Mouse (Mus musculus): ENCODE measurements around the gene Dnah6. TPM values are rescaled to one million over a fixed set of nuclear protein-coding genes. Genes with fewer than 3 reads are reported as not detected.

The Dnah6 gene
- total and polyA plus RNA-seq, 2 experiments from 2014 or later, result 0.22 to 2.2 TPM

DNA sequence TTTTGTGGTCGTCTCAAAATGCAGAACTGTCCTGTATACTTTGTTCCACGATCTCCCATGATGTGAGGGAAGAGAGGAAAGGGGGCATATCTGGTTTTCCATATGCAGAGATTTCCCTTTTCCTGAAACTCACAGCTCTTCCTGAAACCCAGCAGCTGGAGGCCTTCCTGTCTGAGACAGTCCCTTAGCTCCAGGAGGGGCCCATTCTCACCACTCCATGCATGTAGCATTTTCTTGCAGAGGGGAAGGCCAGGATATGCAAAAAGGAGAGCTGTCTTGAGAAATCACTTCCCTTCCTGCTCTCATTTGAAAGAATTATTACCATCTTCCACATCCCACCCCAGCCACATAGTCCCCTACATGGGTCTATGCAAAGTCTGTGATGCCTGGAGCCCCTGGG lies 183.2 kb downstream of the Dnah6 start:
- no peak for TF ChIP-seq CTCF (IDR thresholded peaks at IDR 0.05)

DNA sequence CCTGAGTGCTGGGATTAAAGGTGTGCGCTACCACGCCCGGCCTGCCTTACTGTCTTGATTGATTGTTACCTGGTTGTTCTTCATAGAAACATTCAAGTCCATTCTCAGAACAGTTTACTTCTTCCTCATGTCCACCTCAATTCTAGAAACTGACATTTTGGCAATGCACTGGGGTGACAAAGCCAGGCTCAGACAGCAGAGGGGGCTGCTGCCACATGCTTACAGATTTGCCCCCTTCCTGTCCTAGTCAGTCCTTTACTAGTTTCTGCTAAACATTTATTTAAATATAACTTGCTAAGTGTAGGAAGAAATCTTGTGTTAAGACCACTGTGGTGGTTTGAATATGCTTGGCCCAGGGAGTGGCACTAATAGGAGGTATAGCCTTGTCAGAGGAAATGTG lies 192.6 kb downstream of the Dnah6 start:
- Histone ChIP-seq H3K36me3 (ENCODE audit: insufficient read depth, low read length) (no peaks in the 10 kb centered on the region), H3K27me3 (ENCODE audit: insufficient read depth, low read length) (no peaks in the 10 kb centered on the region), H3K4me3 (ENCODE audit: low read depth, low read length) (no peak overlapping the region), H3K27ac (ENCODE audit: low read depth, low read length) (no peak overlapping the region), H3K9ac (replicated peaks; ENCODE audit: low read length, poor library complexity, severe bottlenecking) (no peak overlapping the region), H3K4me1 (ENCODE audit: insufficient read depth, low read length) (no peaks in the 10 kb centered on the region), H3K4me2 (ENCODE audit: low read depth, low read length, poor library complexity, severe bottlenecking) (no peak overlapping the region), H3K9me3 (ENCODE audit: low read length) (no peaks in the 10 kb centered on the region)
- ATAC-seq (ENCODE audit: low FRiP score) (no peak), DNase-seq (ENCODE audit: low spot score) (no peak)
- WGBS, result 95% methylated on average over 3 of the region's 3 CpGs
- no peak for TF ChIP-seq CTCF (IDR thresholded peaks at IDR 0.05)

More for the DNA sequence above, 183.2 kb downstream of the Dnah6 start:
- WGBS, result 84% methylated on average over 2 of the region's 2 CpGs
- no peak for DNase-seq (ENCODE audit: low spot score)
- no peak for ATAC-seq (ENCODE audit: low FRiP score)
- Histone ChIP-seq H3K4me1 (ENCODE audit: insufficient read depth, low read length) (no peaks in the 10 kb centered on the region), H3K9me3 (ENCODE audit: low read length) (no peaks in the 10 kb centered on the region), H3K4me2 (ENCODE audit: low read depth, low read length, poor library complexity, severe bottlenecking) (no peak overlapping the region), H3K27me3 (ENCODE audit: insufficient read depth, low read length) (no peaks in the 10 kb centered on the region), H3K36me3 (ENCODE audit: insufficient read depth, low read length) (no peaks in the 10 kb centered on the region), H3K27ac (ENCODE audit: low read depth, low read length) (no peak overlapping the region), H3K9ac (replicated peaks; ENCODE audit: low read length, poor library complexity, severe bottlenecking) (no peak overlapping the region), H3K4me3 (ENCODE audit: low read depth, low read length) (no peak overlapping the region)

DNA sequence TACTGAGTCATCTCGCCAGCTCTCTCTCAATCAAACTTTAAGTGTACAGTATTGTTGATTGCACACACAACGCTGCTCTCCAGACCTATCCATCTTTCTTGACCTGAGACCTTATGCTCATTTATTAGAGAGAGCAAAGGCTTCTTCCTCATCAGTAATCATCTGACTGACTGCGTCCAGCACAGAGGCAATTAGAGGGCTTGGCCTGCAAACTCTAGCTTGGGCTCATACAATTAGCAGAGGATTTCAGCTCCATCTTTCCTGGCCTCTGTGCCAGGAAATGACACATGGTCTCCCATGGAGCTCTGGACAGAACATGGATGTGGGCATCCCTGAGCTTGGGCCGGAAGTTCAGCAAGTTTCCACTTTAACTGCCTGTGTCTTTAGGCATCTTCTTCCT lies 193.6 kb downstream of the Dnah6 start:
- 89% methylated on average over 4 of the region's 4 CpGs for WGBS
- H3K4me2 ChIP-seq (ENCODE audit: low read depth, low read length, poor library complexity, severe bottlenecking), result no peak overlapping the region
- H3K27me3 ChIP-seq (ENCODE audit: insufficient read depth, low read length), result no peaks in the 10 kb centered on the region
- H3K9me3 ChIP-seq (ENCODE audit: low read length), result no peaks in the 10 kb centered on the region
- DNase-seq (ENCODE audit: low spot score), result no peak
- no peaks in the 10 kb centered on the region for H3K36me3 ChIP-seq (ENCODE audit: insufficient read depth, low read length)
- no peak for ATAC-seq (ENCODE audit: low FRiP score)
- no peak overlapping the region for H3K9ac ChIP-seq (replicated peaks; ENCODE audit: low read length, poor library complexity, severe bottlenecking)
- no peaks in the 10 kb centered on the region for H3K4me1 ChIP-seq (ENCODE audit: insufficient read depth, low read length)
- no peak overlapping the region for H3K4me3 ChIP-seq (ENCODE audit: low read depth, low read length)
- no peak for TF ChIP-seq CTCF (IDR thresholded peaks at IDR 0.05)
- no peak overlapping the region for H3K27ac ChIP-seq (ENCODE audit: low read depth, low read length)

- ATAC-seq (ENCODE audit: low FRiP score), result no peak
- TF ChIP-seq CTCF (IDR thresholded peaks at IDR 0.05), result no peak
- Histone ChIP-seq H3K9me3 (ENCODE audit: low read length) (no peaks in the 10 kb centered on the region), H3K36me3 (ENCODE audit: insufficient read depth, low read length) (no peaks in the 10 kb centered on the region), H3K4me2 (ENCODE audit: low read depth, low read length, poor library complexity, severe bottlenecking) (no peak overlapping the region), H3K27ac (ENCODE audit: low read depth, low read length) (no peak overlapping the region), H3K4me1 (ENCODE audit: insufficient read depth, low read length) (no peaks in the 10 kb centered on the region), H3K4me3 (ENCODE audit: low read depth, low read length) (no peak overlapping the region), H3K9ac (replicated peaks; ENCODE audit: low read length, poor library complexity, severe bottlenecking) (no peak overlapping the region), H3K27me3 (ENCODE audit: insufficient read depth, low read length) (no peaks in the 10 kb centered on the region)
- 84% methylated on average over 6 of the region's 6 CpGs for WGBS
- DNase-seq (ENCODE audit: low spot score), result no peak
Observed at GRCm38 (mm10) chr6:73026898-73027297, 194.6 kb downstream of the Dnah6 start.

GRCm38 (mm10) chr6:73020061-73020460 lies 201.4 kb downstream of the Dnah6 start:
- TF ChIP-seq CTCF (IDR thresholded peaks at IDR 0.05), result peak; percentile 69
- Histone ChIP-seq H3K27ac (ENCODE audit: low read depth, low read length) (no peak overlapping the region), H3K4me1 (ENCODE audit: insufficient read depth, low read length) (no peaks in the 10 kb centered on the region), H3K9ac (replicated peaks; ENCODE audit: low read length, poor library complexity, severe bottlenecking) (no peak overlapping the region), H3K27me3 (ENCODE audit: insufficient read depth, low read length) (no peaks in the 10 kb centered on the region), H3K36me3 (ENCODE audit: insufficient read depth, low read length) (no peaks in the 10 kb centered on the region), H3K4me2 (ENCODE audit: low read depth, low read length, poor library complexity, severe bottlenecking) (no peak overlapping the region), H3K4me3 (ENCODE audit: low read depth, low read length) (no peak overlapping the region), H3K9me3 (ENCODE audit: low read length) (no peaks in the 10 kb centered on the region)
- ATAC-seq (ENCODE audit: low FRiP score) (no peak), DNase-seq (ENCODE audit: low spot score) (peak; percentile 44)
- 2% methylated on average over 3 of the region's 3 CpGs for WGBS

DNA sequence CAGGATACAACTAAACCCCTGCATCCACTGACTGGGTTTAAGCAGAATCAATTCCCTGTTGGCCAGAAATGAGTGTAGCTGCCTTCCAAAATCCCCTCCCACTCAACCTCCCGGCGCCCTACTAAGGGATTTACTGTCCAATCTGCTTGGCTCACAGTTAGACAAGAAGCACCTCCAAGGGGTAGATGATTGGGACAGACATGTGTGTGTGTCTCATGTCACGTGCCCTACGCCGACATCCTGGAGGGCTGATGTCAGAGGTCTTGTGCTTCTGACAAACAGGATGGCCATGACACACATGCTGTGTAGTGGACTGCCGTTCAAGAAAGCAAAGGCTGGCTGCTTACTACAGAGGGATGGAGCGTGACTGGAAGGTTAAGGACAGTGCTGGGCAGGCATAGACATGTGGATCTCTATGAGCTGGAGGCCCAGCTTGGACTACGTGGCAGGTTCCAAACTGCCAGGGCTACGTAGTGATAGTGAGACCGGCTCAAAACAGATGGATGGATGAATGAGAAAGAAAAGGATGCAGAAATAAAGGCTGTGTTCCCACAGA lies 202.6 kb downstream of the Dnah6 start:
- H3K27ac ChIP-seq (ENCODE audit: low read depth, low read length), result no peak overlapping the region
- H3K4me2 ChIP-seq (ENCODE audit: low read depth, low read length, poor library complexity, severe bottlenecking), result no peak overlapping the region
- no peaks in the 10 kb centered on the region for H3K36me3 ChIP-seq (ENCODE audit: insufficient read depth, low read length)
- DNase-seq (ENCODE audit: low spot score), result no peak
- no peak overlapping the region for H3K9ac ChIP-seq (replicated peaks; ENCODE audit: low read length, poor library complexity, severe bottlenecking)
- WGBS, result 86% methylated on average over 10 of the region's 10 CpGs
- H3K9me3 ChIP-seq (ENCODE audit: low read length), result no peaks in the 10 kb centered on the region
- no peaks in the 10 kb centered on the region for H3K4me1 ChIP-seq (ENCODE audit: insufficient read depth, low read length)
- H3K27me3 ChIP-seq (ENCODE audit: insufficient read depth, low read length), result no peaks in the 10 kb centered on the region
- H3K4me3 ChIP-seq (ENCODE audit: low read depth, low read length), result no peak overlapping the region
- TF ChIP-seq CTCF (IDR thresholded peaks at IDR 0.05), result no peak
- no peak for ATAC-seq (ENCODE audit: low FRiP score)

Measured in midbrain, postnatal 0 days (tissue).